Mouse (Mus musculus): ENCODE results near the gene Zfp697. TPM values are rescaled to one million over a fixed set of nuclear protein-coding genes. Genes with fewer than 3 reads are reported as not detected.
"Not testable (repeated sequence)": the region's sequence is repeated elsewhere in the genome, so short reads cannot be mapped to it uniquely, and the experiment has no call there.

The Zfp697 gene
- 10 to 100 TPM; 41.0 to 42.9 TPM for total RNA-seq (2021)

DNA sequence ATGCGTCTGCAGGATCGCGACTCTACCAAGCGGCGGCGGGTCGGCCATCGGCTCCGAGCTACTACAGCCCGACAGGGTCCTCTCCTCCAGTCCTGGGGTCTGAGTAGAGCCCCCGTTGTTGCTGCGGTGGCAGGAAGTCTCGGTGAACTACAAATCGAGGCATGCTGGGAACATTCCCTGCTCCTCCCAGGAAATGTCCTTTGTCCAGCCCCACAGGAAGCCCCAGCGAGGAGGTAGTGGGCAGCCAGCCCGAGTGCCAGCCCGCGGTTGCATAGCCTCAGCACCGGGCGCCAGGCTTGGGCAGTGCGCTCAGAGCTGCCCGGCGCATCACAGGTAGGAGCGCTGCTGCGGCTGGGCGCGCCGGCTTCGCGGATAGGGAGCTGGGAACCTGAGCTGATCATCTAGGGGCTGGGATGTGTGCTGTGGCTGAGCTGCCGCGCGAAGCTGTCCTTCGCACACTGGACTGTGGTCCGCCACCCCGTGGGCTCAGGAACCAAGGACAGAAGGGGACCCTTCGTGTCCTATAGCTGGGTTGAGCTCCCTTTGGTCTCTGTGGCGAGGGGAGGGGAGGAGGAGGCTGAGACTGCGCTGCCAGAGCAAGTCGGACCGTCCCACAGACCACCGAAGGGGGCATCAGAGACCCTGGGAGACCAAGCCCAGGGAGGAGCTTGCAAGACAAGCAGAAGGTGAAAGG is at the start of gene Zfp697:
Gene Zfp697 (plus strand): TSS at position 216 of the 694 bp plus-strand sequence.
- DNase-seq, result peak; percentile 89
- intact Hi-C loops (cut with DNase I), result loop anchor here (5.0 kb wide), 1 partner anchor 50 kb away; no protein-coding TSS in a partner anchor

DNA sequence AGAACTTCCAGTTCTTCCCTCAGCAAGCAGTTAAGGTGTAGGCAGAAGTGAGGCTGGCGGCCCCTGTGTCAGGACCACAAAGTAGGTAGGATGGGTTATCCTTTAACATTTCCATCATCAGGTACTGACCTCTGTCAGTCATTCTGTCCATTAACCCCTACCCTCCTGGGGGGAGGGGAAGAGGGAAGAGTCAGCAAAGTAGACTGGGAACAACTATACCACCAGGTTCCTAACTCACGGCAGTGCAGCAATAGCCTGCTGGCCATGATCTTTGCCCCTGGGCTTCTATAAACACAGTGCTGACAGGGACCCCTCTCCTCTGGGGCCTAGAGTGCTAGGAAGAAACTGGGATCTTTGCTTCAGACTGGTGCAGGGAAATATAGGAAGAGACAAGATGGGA is 48.3 kb upstream of the Zfp697 start:
- intact Hi-C loops (cut with DNase I), result no loop called here
- DNase-seq, result no peak

DNA sequence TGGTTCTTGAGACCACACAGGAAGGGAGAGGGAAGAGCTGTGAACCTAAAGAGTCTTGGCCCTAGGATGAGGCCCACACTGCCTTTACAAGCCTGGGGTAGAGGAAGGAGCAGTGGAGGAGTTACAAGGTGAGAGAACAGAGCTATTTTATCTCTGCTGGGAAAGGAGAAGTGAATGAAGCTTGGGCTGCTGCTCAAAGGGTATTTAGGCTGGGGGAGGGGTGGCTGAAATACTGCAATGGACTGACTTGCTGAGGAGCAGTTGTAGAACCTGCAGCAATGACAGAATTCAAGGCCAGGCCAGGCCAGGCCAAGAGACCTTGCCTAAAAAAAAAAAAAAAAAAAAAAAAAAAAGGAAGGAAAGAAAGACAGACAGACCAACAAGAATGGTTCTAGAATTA is 46.9 kb upstream of the Zfp697 start:
- DNase-seq, result no peak
- intact Hi-C loops (cut with DNase I), result no loop called here

DNA sequence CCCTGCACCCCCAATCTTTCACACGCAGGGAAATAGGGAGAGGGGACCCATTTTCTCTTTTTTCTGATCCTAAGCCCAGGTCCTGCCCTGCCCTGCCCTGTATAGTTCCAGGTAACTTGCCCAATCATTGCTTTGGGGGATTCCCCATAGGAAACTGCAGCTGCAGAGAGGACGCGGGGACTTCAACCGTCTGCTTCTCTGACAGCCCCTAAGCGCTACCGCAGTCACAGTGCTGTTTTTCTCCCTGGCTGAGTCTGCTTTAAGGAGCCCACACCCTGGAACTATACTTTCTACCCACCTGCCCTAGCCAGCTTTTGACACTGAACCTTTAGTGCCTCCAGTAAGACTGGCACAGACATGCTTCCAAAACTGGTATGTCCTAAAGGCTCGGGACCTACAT is 46.4 kb upstream of the Zfp697 start:
- intact Hi-C loops (cut with DNase I), result no loop called here
- no peak for DNase-seq

DNA sequence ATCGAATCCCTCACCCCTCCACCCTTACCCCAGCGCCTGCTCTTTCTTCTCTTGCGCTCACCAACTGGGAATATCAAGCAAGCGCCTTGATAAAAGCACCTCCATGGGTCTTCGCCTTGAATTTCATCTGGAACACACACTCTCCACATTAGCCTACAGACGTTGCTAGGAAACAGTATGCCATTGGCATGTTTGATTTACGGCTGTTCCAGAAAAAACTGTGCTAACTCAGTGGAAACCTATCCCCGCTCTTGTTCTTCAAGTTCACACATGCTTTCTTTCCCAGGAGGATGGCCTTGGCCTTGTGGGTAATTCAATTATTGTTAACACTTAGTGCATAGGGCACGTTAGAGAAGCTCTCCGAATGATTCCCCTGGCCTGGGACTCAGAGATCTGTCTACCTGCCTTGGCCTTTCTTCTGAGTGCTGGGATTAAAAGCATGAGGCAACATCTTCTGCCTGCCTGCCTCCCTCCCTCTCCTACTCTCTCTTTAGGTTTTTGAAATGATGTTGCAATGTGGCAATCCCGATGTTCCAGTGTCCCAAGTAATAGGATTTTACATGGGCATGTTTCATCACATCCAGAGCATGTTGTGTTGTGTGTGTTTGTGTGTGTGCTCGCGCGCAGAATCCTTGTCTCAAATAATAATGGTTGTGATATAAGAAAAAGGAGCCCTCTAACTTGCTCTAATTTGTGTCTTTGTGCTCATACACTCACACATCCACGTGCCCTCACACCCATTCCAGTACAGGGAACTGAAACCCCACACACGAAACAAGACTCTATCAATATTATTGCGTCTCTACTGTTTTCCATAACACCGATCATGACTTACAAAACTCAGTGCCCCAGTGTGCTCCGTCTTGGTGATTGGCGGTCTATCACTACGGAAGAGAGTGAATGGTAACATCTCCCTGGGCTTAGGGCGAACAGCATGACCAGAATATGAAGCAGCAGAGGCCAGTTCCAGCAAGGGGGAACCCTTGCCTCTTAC is 45.3 kb upstream of the Zfp697 start:
- intact Hi-C loops (cut with DNase I), result no loop called here
- DNase-seq, result no peak

DNA sequence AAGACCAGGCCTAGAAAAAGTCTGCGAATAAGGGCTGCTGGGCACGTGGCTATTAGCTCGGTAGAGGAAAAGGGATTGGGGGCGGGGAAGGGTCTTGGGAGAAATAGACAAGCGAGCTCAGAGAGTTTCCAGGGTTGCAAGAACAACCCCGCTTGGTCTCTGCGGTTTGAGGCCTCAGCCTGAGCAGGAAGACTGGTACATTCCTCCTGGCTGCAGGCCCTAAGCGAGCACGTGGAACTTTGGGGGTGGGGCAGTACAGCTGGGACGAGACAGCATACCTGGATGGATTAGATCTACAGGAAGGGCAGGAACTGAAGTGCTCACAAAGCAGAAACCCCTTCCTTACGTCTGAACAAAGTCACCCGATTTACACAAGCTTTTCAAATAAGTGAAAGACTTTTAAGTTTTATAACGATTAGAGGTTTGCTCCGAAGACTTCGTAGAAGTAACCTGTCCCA is 43.6 kb upstream of the Zfp697 start:
- peak; percentile 46 for DNase-seq
- intact Hi-C loops (cut with DNase I), result no loop called here

DNA sequence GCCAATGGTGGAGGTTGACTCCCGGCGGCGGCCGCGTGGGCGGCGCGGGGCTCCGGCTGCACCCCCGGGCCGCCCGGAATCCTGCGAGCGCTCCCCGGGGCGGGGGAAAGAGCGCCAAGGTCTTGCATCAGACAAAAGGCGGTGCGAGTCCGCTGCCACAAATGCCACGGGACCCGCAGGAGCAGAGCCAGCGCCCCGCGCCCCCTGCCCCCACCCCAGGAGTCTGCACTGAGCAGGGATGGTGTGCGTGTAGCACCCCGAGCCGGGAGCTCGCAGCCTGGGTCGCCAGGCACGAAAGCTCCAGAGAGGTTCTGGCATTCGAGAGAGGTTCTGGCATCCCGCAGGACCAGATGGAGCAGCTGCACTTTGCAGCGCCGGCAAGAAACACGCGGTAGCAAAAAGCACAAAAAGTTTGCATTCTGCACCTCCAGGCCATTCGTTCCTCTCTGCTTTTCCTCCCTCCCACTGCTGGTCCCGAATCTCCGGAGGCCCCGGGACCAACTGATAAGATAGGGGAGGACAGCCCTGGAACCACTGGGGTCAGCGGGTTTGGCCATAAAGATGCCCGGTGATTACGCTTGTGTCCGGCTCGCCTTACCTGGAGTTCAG is 43.1 kb upstream of the Zfp697 start:
- intact Hi-C loops (cut with DNase I), result no loop called here
- peak; percentile 41 for DNase-seq

DNA sequence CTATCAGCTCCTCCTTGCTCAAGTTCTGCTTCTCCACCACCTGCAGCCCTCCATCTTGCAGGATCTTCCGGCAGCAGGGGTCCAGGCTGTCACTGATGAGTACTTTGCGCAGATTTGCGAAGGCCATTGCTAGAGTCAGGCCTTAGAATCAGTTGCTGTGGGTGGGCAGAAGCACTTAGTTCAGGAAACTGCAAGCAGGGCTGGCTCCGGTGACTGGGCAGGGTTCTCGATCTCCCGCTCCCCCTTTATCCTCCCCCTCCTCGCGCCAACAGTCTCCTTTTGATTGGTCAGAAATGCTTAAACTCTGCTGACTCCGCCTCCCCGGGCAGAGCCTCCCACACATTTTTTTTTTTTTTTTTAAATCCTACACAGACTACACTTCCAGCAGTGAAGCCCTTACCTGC is 42.6 kb upstream of the Zfp697 start, which contains the start of gene Phgdh:
Gene Phgdh (minus strand): TSS at position 285 of the 404 bp plus-strand sequence.
- intact Hi-C loops (cut with DNase I), result not testable (repeated sequence)
- peak; percentile 78 for DNase-seq

DNA sequence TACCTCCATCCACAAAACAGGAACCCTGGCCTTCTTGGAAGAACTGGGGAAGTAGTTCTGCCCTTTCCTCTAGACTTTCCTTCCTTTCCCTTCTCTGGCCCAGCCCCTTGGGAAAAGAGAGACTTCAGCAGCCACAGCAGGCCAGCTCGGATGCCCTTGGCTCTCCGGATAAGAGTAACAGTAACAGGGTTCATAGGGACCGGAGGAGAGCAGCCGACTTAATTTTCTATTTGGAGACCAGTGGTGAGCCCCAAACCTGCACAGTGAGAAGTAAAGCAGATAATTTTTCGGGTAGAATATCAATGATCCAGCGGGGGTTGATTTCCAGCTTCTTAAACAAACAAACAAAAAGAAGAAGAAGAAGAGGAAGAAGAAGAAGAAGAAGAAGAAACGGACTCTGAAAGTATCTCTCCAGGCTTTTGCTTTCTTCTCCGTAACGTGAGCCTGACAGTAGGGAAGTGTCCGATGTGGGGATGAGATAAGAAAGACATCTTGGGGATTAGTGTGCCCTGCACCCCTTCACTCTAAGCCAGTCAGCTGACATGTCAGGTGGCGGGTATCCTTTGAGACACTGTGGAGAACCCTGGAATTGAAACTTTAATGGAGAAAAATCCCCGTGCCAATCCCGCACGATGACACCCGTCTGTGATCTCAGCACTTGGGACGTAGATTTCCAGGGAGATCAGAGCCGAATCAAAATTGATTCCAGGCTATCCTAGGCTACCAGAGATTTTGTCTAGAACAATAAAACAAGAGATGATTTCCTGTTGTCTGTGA is 41.3 kb upstream of the Zfp697 start:
- DNase-seq, result no peak

DNA sequence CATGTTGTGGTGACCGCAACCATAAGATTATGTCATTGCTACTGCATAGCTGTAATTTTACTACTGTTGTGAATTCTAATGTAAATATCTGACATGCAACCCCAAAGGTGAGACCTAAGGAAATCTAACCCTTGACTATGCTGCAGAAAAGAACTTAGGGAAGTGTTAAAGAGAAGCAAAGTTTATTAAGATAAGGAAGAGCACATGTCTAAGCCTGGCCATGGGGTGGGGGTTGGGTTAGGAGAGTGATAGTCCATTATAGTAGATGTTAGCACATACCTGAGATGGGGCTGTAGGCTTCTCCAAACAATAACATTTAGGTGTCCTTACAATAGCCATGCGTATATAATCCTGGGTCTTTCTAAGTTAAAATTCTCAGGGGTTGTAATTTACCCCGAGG is 39.0 kb upstream of the Zfp697 start:
- intact Hi-C loops (cut with DNase I), result no loop called here
- DNase-seq, result no peak

More for the DNA sequence above, 41.3 kb upstream of the Zfp697 start:
- intact Hi-C loops (cut with DNase I), result no loop called here

DNA sequence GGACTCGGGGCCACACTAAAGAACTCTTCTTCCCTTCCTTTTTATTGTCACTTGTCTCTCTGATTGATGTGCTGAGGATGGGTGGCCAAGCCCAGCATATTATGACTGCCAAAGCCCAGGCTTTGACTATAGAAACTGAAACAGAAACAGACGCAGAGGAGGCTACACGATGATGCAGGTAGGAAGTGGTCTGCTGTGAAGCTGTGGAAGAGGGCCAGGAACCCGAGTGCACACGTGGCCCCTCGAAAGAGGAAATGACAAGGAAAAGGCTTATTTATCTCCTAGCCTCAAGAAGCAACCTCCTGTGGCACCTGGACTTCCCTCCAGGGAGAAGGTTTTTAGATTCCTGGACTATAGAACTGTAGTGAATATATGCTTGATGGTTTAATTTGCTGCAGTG is 34.2 kb upstream of the Zfp697 start:
- intact Hi-C loops (cut with DNase I), result no loop called here
- DNase-seq, result no peak

DNA sequence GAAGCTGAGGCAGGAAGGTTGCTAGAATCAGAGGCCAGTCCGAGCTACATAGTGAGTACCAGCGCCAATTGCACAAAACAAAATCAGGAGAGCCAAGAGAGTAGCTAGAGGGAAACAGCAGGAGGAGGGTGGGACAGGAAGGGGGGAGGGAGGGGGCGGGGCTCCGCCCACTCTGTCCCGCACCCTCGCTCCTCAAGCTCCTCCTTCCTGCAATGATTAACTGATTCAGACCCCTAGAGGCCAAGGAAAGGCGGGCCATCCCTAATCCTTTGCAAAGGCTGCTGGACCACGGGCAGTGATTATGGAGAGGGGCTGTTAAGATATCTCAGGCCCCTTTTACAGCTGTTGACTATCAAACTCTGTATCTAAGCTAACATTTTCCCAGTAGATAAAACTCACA is 33.6 kb upstream of the Zfp697 start:
- intact Hi-C loops (cut with DNase I), result no loop called here
- DNase-seq, result no peak

DNA sequence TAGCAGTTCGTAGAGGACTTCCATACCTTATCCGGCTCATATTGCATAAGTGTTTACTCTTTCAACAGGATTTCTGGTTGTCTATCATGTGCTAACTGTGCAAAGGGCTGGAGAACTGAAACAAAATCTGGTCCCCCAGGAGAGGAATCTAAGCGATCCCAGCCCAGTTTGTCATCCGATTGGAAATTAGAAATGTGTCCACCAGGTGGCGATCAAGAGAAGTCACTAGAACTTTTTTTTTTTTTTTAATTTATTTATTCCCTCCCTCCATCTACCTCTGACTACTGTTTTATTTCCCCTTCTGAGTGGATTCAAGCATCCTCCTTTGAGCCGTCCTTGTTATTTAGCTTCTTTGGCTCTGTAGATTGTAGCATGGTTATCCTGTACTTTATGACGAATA is 28.4 kb upstream of the Zfp697 start:
- intact Hi-C loops (cut with DNase I), result no loop called here
- peak; percentile 69 for DNase-seq

DNA sequence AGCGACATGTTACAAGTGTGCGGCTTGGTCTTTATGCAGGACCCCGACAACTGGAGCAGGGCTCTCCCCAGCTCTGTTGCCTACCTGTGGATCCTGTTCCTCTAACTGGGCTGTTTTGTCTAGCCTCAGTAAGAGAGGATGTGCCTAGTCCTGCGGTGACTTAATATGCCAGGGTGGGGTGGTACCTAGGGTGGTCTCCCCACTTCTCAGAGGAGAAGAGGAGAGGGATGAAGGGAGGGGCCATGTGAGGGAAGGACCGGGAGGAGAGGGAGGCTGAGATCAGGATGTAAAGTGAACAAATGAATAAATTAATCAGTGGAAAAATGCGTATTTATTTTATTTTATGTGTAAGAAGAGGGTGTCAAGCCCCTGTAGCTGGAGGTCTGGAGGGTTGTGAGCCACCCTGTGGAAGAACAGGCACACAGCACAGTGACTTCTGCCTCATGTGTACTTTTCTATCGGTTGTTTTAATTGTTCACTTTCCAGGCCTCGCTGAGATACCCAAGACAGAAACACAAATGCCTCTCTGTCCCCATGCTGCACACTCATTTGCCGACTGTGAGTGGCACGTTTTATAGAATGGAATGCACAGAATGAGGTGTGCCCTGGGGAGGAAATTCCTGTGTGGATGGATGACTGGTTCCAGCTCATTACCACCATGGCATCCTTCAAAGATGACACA is 26.8 kb upstream of the Zfp697 start:
- intact Hi-C loops (cut with DNase I), result no loop called here
- DNase-seq, result no peak

DNA sequence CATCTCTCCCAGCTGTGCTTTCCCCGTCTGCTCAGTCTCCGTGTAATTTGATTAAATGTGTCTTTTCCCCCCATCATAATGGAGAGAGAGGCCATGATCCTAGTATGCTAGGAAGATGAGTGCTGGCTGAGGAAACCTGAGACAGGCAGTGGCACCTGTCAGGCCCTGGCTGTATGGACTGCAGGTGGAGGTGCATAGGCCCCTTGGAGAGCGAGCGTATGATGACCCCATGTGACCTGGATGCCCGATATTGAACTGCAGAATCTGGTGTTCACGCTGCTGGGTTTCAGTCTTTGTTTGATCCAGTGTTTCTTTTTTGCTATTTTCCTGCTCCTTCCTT is 26.3 kb upstream of the Zfp697 start:
- no peak for DNase-seq
- intact Hi-C loops (cut with DNase I), result no loop called here

DNA sequence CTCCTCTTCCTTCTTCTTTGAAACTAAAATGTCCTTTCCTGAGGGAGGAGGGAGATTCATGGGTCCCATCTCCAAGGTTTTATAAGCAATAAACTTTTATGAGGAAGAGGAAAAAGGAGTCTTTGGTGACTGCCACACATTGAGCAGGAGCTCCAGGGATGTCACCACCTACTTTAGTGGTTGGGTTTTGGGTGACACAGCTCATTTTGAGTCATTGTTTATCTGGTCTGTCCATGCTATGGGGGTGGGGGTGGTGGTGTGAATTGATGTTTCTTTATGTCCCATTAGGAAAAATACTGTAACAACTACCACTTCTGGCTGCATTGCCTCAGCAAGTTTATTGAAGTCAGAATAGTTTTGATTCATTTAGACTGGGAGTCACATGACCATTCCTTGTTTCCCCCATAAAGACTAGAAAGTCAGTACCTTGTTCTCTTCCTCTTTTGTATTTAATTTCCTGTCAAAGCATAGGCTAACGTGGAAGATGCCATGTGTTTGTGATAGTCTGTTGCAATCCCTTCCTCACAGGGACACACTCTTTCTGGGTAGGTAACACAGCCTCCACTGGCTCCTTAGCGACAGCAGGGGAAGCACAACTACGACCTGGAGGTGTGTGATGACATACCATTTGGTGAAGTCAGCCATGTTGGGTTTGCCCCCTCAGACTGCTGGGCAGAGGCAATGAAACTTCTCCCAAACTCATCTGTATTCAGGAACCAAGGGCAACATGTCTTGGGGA is 25.5 kb upstream of the Zfp697 start:
- intact Hi-C loops (cut with DNase I), result no loop called here
- DNase-seq, result no peak

DNA sequence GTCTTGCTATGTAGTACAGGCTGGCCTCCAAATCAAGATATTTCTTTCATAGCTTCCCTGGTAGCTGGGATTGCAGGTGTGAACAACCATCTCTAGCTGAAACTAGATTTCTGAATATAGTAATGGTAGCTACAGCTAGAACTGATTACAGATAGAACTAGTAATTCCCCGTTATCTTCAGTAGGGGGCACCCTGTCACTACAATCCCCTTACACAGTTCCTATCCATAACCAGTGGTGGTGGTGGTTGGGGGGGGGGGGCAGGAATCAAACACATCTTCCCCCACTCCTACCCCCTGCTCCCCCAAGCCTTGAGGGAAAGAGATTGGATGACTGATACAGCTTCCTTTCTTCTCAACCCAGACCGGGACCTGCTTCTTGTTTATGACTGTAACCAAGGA is 19.5 kb upstream of the Zfp697 start:
- DNase-seq, result no peak
- intact Hi-C loops (cut with DNase I), result no loop called here

DNA sequence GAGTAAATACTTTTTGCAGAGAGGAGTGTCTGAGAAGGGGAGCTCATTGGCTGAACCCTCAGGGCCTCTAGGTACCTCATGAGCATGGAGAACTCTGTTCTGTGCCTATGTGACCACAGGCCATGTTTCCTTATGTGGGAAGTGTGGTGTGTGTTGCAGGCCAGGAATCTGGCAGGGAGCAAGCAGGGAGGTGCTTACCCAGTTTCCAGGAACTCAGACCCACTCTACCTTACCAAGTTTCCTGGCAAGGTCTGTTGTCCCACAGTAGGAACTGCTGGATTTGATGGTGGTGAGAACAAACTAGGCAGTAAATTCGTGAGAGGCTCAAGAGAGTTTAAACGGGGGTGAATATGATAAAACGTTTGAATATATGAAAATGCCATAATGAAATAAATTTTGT is 16.2 kb upstream of the Zfp697 start:
- intact Hi-C loops (cut with DNase I), result no loop called here
- DNase-seq, result no peak

DNA sequence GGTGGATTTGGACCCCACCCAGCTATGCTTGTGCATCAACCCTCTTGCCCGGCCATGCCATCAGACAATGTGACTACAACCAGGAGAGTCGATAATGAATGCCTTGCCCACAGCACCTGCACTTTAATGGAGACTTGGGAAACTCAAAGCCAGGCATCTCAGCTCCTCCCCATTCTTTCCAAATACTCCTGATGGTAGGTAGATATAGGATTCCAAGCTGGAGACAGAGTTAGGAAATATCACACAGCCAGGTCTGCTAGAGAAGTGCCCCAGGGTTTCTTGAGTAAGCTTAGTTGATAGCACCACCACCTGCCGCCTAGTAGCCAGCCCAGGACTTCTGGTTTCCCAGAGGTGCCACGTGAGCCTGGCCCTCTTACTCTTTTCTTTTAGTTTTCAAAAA is 15.4 kb upstream of the Zfp697 start:
- intact Hi-C loops (cut with DNase I), result no loop called here
- no peak for DNase-seq
